Mouse (Mus musculus) lung, embryonic 15.5 days (tissue): ENCODE measurements around the gene Gm10842. TPM values are rescaled to one million over a fixed set of nuclear protein-coding genes. Genes with fewer than 3 reads are reported as not detected.

ENCODE experiments used
- ATAC-seq: fragments of 200-750 bp; cut with Nextera tagmentation; 2 replicates; pipeline ENCODE4 v1.8.0; 2017; ENCODE audit warnings: moderate number of reproducible peaks, borderline replicate concordance; ENCODE audit not compliant: low FRiP score, low TSS enrichment; ENCODE audit errors: extremely low read depth
- H3K27ac ChIP-seq: fragments of 300-500 bp; sonication (generic); 2 replicates; pipeline ENCODE4 v1.5.1; 2015; ENCODE audit warnings: moderate library complexity, mild to moderate bottlenecking, inconsistent platforms
- H3K27me3 ChIP-seq: fragments of 300-500 bp; sonication (generic); 2 replicates; pipeline ENCODE4 v1.6.1; 2015; ENCODE audit warnings: inconsistent platforms
- H3K36me3 ChIP-seq: fragments of 300-500 bp; sonication (generic); 2 replicates; pipeline ENCODE4 v1.6.1; 2015; ENCODE audit warnings: inconsistent platforms
- H3K4me1 ChIP-seq: fragments of 300-500 bp; sonication (generic); 2 replicates; pipeline ENCODE4 v1.6.1; 2015; ENCODE audit warnings: inconsistent platforms
- H3K4me2 ChIP-seq: fragments of 300-500 bp; sonication (generic); 2 replicates; pipeline ENCODE4 v1.6.1; 2015; ENCODE audit warnings: inconsistent platforms, mild to moderate bottlenecking, moderate library complexity
- H3K4me3 ChIP-seq: fragments of 300-500 bp; sonication (generic); 2 replicates; pipeline ENCODE4 v1.5.1; 2015; ENCODE audit warnings: mild to moderate bottlenecking, inconsistent platforms
- H3K9ac ChIP-seq: fragments of 300-500 bp; sonication (generic); 2 replicates; pipeline ENCODE4 v1.6.1; 2015; ENCODE audit warnings: inconsistent platforms
- H3K9me3 ChIP-seq: fragments of 300-500 bp; sonication (generic); 2 replicates; pipeline ENCODE4 v1.6.1; 2016; ENCODE audit warnings: inconsistent platforms
- WGBS: fragments of 180-500 bp; shearing (Covaris S2); methylation state at CpG from one replicate; pipeline ENCODE4 v1.1.7; 2015; 5-methylcytosine and 5-hydroxymethylcytosine counted together
- polyA plus RNA-seq: library from polyadenylated mRNA; unstranded; fragments of >200 nt; fragmentation: Nextera tagmentation; extraction: Ambion mirVana; gene quantifications from 2 replicates; pipeline ENCODE4 v1.2.1, GENCODE M21; 2015

The Gm10842 gene
- polyA plus RNA-seq, 1 experiment from 2014 or later, result not detected

DNA sequence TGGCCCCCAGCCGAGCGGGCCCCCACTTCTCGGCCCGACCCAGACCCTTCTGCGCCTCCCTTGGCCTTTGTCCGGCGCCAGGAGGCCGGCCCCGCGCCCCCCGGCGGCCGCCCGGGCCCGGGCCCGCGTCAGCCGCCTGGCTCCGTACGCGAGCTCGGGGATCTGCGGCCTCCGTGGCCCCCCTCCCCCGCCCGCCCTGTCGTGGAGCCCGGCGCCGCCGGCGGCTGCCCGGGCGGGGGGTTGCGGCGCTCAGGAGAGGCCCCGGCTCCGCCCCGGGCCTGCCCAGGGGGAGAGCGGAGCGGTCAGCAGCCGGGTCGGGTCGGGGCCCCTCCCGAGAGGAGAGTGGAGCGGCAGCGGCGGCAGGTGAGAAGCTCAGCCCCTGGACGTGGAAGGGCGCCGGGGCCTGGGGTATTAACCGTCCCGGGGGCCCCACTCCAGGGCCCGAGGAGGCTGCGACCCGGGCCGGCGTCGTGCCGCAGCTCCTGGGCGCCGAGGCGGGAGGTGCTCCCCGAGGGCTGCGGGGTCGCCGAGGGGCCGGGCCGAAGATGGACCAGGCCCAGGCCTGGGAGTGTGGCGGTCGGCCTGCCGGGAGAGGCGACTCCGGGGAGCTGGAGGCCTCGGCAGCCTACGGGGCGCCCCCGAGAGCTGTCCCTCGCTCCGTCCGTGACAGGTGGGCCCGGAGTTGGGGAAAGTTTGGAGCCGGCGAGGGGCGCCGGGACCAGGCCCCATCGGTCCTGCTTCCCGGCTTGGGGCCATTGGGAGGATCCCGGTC, 35.2 kb downstream of the Gm10842 start:
- H3K4me2 ChIP-seq, result peak overlapping the region; percentile 62
- no peaks in the 10 kb centered on the region for H3K9me3 ChIP-seq
- peak overlapping the region; percentile 100 for H3K9ac ChIP-seq
- no peaks in the 10 kb centered on the region for H3K27me3 ChIP-seq
- H3K4me3 ChIP-seq, result peak overlapping the region; percentile 79
- peaks cover 17% of the 10 kb centered on the region for H3K4me1 ChIP-seq
- peak overlapping the region; percentile 94 for H3K27ac ChIP-seq
- peaks cover 23% of the 10 kb centered on the region for H3K36me3 ChIP-seq
- peak; percentile 53 for ATAC-seq
- 2% methylated on average over 69 of the region's 89 CpGs for WGBS

DNA sequence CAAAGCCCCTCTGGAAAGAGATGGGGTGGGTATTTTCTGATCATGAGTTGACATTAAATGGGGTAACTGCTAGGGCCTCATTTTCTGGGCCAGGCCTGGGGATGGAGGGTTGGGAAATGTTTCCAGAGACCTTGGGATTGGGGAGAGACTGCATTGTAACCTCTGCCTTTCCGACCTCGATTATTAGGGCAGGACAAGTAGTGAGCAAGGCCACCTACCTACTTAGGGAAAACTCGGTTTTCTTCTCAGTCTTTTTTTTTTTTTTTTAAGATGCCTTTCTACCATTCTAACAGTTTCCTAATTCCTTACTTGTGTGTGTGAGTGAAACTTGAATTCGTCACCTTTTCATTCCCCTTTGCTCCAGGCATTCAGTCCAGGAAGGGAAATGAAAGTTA, 35.8 kb downstream of the Gm10842 start:
- H3K4me1 ChIP-seq, result peaks cover 17% of the 10 kb centered on the region
- H3K4me2 ChIP-seq, result peak overlapping the region; percentile 62
- no peaks in the 10 kb centered on the region for H3K9me3 ChIP-seq
- WGBS, result 4% methylated on average over 4 of the region's 4 CpGs
- H3K36me3 ChIP-seq, result peaks cover 23% of the 10 kb centered on the region
- H3K27ac ChIP-seq, result peak overlapping the region; percentile 94
- no peak for ATAC-seq
- H3K4me3 ChIP-seq, result peak overlapping the region; percentile 79
- H3K9ac ChIP-seq, result peak overlapping the region; percentile 100
- no peaks in the 10 kb centered on the region for H3K27me3 ChIP-seq

DNA sequence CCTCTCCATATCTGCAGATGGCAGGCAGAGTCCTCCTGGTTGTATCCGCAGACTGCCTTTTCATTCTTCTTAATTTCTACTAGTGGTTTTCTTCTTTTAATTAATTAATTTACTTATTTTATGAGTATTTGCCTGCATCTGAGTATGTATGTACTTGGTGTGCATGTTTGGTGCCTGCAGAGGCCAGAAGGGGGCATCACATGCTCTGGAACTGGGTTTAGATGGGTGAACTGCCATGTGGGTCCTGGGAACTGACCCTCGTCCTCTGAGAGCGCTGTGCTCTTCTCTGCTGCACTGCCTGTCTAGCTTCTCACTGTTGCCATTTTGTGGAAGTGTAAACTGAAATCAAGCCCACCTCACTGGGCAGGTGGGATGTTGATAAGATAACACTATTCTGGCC, 38.0 kb downstream of the Gm10842 start:
- WGBS, result 92% methylated on average over 3 of the region's 3 CpGs
- Histone ChIP-seq H3K27ac (no peak overlapping the region), H3K4me3 (no peak overlapping the region), H3K9ac (no peak overlapping the region), H3K36me3 (peaks cover 23% of the 10 kb centered on the region), H3K27me3 (no peaks in the 10 kb centered on the region), H3K9me3 (no peaks in the 10 kb centered on the region), H3K4me2 (no peak overlapping the region), H3K4me1 (peaks cover 11% of the 10 kb centered on the region)
- no peak for ATAC-seq

DNA sequence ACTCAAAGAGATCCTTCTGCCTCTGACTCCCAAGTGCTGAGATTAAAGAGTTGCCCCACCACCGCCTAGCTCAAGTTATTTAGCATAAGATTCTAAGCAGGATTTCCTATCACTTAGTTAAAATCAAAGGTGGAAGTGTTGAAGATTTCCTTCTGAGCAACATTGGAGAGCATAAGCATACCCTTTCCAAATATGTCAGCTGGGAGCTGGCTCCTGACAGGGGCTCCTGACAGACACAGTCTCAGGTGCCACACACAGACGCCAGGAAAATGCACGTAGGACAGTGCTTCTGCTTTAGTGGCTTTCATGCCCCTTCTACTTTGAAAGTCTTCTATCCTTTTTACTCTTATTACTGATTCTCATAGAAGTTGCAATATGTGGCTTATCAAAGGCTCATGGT, 45.5 kb downstream of the Gm10842 start:
- no peak for ATAC-seq
- no peak overlapping the region for H3K4me2 ChIP-seq

More for the DNA sequence above, 45.5 kb downstream of the Gm10842 start:
- Histone ChIP-seq H3K27me3 (no peaks in the 10 kb centered on the region), H3K36me3 (peaks cover 5% of the 10 kb centered on the region; the same call in 1 of the 2 replicates), H3K4me1 (peaks cover 4% of the 10 kb centered on the region; the same call in 1 of the 2 replicates), H3K27ac (no peak overlapping the region), H3K9ac (no peak overlapping the region), H3K9me3 (no peaks in the 10 kb centered on the region), H3K4me3 (no peak overlapping the region)
- 86% methylated on average over 3 of the region's 3 CpGs for WGBS

Other genes starting within 250 kb of the Gm10842 start
- gene Efcab3, start 83.3 kb upstream of the Gm10842 start, polyA plus RNA-seq, result not detected in 2 replicates
- gene Mettl2, start 20.5 kb upstream of the Gm10842 start, polyA plus RNA-seq, result 35.5 and 44.0 TPM in 2 replicates
- 18.7 and 18.9 TPM in 2 replicates for gene Tlk2, start 31.9 kb downstream of the Gm10842 start, polyA plus RNA-seq
- 26.0 and 29.5 TPM in 2 replicates for gene Mrc2, start 145.8 kb downstream of the Gm10842 start, polyA plus RNA-seq